Mouse (Mus musculus): ENCODE results near the gene Fzd2. TPM values are rescaled to one million over a fixed set of nuclear protein-coding genes. Genes with fewer than 3 reads are reported as not detected.

Gene Fzd2
- total RNA-seq, 2 experiments from 2014 or later = 21.9 TPM

GRCm38 (mm10) chr11:102619449-102619848 is 15.3 kb downstream of the Fzd2 start:
- no peak for DNase-seq

DNA sequence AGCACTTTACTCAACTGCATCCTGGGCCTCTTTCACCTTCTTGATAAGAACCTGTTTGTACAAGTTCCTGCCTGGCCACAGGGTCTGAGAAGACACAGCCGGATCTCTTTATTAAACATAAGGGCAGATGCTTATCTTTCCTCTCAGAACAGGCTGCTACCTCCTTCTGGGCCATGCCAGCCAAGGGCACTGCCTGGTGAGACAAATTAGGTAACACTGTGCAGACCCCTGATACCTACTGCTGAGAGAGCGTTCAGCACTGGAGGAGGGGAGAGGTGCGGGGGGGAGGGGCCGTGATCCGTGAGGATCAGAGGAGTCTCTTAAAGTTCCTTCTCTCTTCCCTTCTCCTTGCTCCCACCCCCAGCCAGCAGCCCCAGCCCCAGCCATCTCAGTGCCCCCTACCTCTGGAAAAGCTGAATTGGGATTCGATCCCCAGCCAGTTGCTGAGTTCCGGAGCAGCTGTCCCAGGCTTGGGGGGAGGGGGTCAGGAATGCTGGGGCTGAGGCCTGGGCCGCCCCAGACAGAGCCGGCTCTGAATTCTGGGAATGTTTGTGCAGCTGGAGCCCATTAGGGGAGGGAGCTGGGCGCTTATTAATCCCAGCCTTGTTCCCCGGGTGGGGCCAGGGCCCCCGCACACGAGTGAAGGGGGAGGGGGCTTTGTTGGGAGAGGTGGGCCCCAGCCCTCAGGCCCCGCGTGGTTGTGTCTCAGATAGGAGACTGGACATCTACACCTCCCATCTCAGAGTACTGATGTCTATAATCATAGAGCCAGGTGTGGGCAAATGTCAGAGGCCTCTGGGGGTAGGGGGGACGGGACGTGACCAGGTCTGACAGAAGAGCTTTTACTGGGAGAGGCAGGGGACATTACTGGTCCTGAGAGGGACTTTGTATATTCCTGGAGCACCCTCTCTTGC is 19.9 kb downstream of the Fzd2 start:
- peak; percentile 67 for DNase-seq

- no peak for DNase-seq
Observed at GRCm38 (mm10) chr11:102624888-102625407, 20.8 kb downstream of the Fzd2 start.

DNA sequence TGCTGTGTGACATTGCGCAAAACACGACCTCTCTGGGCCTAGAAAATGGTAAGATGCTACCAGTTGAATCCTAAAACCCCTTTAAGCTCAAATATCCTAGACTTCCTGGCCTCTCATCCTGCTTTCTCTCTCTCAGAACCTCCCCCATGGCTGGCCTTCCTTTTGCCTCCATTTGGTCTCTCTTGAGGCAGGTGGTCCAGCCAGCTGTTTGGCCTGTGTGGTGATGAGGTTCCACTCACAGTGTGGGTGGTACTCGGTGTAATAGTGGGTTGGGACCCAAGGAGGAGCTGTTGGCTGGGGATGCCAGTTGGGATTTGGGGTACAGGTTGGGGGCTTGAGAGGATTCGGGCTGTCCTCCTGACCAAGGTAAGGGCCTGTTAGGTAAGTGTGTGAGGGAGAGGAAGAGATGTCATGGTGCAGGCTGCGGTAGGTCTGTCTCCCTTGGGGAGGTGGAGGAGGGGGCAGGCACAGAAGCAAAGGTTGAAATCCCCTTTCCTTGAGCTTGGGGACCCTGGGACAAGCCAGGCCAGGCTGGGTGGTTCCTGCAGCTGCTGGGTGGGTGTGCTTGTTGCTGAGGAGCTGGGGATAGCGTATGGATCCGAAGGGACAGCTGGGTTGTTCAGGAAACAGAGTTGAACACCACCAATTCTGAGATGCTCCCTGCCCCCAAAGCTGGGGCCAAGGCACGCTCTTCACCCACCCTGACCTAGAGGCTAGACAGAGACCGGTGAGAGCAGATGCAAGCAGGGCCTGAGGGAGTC is 23.2 kb downstream of the Fzd2 start:
- no peak for DNase-seq

DNA sequence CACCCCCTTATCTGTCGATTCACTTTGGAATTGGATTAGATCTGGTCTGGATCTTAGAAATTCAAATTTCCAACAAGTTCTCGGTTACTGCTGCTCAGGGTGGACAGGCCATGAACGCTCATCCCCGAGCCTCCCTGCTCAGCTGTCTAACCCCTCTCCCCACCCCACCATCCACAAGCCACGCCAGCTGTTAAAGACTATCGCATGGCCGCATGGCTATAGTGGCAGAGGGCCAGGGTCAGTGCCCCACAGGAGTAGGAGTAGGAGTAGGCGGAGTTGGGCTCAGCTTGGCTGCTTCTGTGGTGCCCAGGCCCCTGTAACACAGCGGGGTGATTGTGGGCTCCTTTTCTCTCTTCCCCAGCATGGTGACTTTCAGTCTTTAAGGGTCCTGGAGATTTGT is 24.3 kb downstream of the Fzd2 start:
- peak; percentile 35 for DNase-seq

DNA sequence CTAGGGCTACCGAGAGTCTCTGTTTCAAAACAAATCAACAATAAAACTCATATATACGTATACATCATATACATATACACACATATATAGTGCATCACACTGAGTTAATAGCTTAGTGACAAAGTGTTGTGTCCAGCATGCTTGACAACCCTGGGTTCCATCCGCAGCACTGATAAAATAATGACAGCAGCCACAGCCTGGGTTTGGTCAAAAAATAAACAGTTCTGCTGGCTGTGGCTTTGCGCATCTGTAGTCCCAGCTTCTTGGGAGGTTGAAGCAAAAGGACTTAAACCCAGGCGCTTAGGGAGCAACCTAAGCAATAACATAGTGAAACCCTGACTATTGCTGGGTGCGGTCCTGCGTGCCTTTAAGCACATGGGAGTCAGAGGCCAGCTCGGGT is 25.2 kb downstream of the Fzd2 start:
- DNase-seq = no peak

- no peak for DNase-seq
Observed at GRCm38 (mm10) chr11:102630731-102631130, 26.5 kb downstream of the Fzd2 start.

- no peak for DNase-seq
Observed at GRCm38 (mm10) chr11:102631203-102631602, 27.0 kb downstream of the Fzd2 start.

- no peak for DNase-seq
Observed at GRCm38 (mm10) chr11:102632725-102633124, 28.5 kb downstream of the Fzd2 start.

DNA sequence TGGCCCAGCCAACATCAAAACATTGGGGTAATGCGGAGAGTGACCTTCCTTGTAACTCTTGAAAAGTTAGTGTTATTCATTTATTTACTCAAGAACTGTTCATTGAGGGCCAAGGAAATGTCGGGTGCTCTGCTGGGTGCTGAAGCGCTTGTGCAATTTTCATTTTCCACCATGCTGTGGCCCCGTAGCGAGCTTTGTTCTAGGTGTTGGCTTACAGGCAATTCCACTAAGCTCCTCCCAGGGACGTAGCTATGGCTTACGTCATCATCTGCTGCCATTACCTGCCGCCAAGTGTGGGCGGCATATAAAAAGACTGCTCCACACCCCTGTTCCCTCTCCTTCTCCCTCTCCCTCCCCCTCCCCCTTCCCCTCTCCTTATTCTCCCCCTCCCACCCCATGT is 29.2 kb downstream of the Fzd2 start:
- DNase-seq = no peak

DNA sequence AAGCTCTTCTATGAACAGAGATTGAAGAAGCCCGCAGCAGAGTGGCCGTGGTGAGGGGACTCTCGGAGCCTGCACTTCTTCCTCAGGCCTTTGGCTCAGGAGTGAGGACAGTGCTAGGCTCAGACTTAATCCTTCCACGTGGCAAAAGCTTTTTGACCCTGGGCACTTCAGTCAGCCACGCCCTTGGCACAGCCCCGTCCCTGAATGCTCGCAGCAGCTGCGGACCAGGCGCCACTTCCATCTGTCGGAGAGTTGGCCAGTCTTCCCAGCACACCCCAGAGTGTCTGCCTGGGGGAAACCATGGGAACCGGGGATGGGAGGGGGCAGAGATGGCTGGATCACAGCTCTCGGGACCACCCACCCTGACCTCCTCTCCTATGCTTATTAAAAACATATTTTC is 32.7 kb downstream of the Fzd2 start:
- DNase-seq = peak; percentile 58

DNA sequence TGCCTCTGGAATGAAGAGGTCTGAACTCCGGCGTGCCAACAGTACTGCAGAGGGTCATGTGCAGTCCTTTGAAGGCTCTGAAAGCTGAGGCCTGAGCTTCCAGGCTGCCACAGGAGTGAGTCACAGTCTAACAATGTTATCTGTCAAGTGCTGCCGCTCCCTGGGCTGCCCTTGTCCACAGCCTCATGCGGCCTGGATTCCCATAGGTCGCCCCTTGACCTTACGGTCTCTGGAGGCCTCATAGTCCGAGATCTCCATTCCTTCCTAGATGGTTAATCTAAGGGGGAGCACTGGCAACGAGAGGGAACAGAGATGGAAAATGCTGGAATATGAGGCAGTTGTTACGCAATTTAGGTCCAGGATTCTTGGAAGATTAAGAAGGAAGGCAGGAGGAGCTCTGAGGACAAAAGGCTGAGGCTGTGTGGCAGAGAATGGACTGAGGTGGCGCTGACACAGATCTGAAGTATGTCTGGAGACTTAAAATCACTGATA is 39.7 kb downstream of the Fzd2 start:
- DNase-seq = peak; percentile 67

GRCm38 (mm10) chr11:102646226-102646625 is 42.0 kb downstream of the Fzd2 start:
- no peak for DNase-seq

DNA sequence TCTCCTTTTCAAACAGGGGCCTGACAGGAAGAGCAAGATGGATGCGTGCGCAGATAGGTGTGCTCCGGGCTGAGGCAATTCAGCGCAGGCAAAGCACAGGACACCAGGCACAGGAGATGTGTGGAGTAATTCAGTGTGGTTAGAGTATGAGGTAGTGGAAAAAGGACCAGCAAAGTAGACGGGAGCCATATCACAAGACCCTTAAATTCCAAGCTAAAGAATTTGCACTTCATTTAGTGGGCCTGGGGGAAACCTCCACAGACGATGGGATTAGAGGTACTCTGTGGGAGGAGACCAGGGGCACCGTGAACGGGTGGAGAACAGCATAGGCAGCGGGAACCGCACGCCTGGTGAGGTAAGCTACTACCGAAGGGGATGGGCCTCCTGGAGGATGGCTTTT is 43.7 kb downstream of the Fzd2 start:
- DNase-seq = no peak

DNA sequence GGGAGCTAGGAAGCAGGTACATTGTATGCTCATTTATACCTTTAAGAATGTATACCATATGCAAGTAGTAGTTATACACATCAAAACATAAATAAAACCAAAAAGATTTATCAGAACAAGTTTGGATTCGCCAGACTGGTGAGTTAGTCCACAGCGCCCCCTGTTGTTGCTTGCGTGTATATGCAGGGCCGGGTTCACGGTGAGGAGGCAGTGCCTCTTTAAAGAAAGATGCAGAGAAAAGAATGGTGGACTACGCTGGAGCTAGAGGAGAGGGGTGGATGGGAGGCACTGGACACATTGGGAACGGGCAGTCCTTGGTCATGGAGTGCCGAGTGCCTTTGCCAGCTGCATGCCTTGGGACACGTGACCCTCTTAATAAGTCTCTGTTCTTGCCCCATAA is 47.2 kb downstream of the Fzd2 start:
- DNase-seq = peak; percentile 88

DNA sequence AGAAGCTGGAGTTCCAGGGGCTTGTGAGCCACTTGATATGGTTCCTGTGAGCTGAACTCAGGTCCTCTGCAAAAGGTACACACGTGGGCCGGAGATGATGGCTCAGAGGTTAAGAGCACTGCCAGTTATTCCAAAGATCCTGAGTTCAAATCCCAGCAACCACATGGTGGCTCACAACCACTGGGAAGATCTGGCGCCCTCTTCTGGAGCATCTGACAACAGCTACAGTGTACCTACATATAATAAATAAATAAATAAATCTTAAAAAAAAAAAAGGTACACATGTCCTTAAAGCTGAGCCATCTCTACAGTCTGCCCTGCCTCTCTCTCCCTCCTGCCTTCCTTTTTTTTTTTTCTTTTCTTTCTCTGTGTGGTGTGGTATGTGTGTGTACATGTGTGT is 48.6 kb downstream of the Fzd2 start:
- DNase-seq = peak; percentile 27

GRCm38 (mm10) chr11:102655888-102656287 is 51.7 kb downstream of the Fzd2 start:
- no peak for DNase-seq

DNA sequence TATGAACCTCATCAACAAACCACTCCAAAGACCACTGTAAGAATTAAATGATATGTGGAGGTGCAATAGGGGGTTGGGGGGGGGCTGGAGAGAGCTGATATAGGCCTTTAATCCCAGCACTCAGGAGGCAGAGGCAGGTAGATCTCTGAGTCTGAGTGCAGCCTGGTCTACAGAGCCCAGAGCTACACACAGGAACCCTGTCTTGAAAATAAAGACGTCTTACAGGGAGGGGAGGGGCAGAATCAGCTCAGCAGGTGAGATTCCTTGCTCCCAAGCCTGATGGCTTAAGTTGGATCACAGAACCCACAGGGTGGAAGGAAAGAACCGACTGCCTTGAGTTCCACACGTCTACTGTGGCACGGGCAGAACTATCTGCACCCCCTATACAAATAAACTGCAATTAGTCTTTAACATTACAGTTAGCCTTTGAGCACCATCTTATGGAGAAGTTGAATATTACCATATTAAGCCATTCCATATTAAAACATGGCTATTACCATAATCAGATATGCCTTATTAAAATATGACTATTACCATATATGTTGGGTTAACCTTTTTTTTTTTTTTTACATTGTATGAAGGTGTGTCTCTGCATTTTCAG is 52.2 kb downstream of the Fzd2 start:
- no peak for DNase-seq

DNA sequence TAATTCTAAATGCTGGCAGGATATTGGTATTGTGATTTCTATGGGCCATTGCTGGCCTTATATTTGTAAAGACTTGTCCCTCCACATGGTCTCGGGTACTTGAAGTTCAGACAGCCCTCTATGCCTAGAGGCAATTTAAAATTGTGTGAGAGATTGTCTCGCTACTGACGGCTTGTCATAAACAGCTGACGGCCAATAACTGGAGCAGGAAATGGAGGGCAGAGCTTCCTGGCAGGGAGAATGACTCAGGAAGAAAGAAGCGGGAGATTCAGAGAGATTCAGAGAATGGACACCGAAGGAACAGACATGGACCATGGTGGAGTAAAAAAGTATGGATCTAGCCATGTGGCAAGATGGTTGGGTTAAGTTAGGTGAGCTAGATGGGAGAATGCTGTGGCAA is 52.7 kb downstream of the Fzd2 start:
- DNase-seq = no peak
